Mouse (Mus musculus) hindbrain, embryonic 10.5 days (tissue): ENCODE data around the gene Fstl3. TPM values are rescaled to one million over a fixed set of nuclear protein-coding genes. Genes with fewer than 3 reads are reported as not detected.
A peak's percentile ranks its signal among the peaks of the same experiment; 100 is the strongest.

Experiments used
- DNase-seq: peaks from one replicate; pipeline ENCODE4 v3.0.0-alpha.2; 2017; ENCODE audit warnings: low spot score
- H3K27ac ChIP-seq: fragments of 300-500 bp; sonication (generic); 2 replicates; pipeline ENCODE4 v1.5.1; 2016; ENCODE audit warnings: mild to moderate bottlenecking, moderate library complexity
- H3K27me3 ChIP-seq: fragments of 300-500 bp; sonication (generic); 2 replicates; pipeline ENCODE4 v1.6.1; 2016; ENCODE audit warnings: mild to moderate bottlenecking; ENCODE audit not compliant: poor library complexity, insufficient read depth, severe bottlenecking
- H3K36me3 ChIP-seq: fragments of 300-500 bp; sonication (generic); 2 replicates; pipeline ENCODE4 v1.6.1; 2016; ENCODE audit warnings: mild to moderate bottlenecking, moderate library complexity
- H3K4me1 ChIP-seq: fragments of 300-500 bp; sonication (generic); replicated peaks from 2 replicates; pipeline ENCODE4 v1.6.1; 2016; ENCODE audit warnings: mild to moderate bottlenecking
- H3K4me3 ChIP-seq: fragments of 300-500 bp; sonication (generic); 2 replicates; pipeline ENCODE4 v1.5.1; 2016; ENCODE audit warnings: mild to moderate bottlenecking, moderate library complexity
- H3K9me3 ChIP-seq: fragments of 300-500 bp; sonication (generic); 2 replicates; pipeline ENCODE4 v1.6.1; 2016; ENCODE audit warnings: mild to moderate bottlenecking, moderate library complexity
- WGBS: fragments of 180-500 bp; shearing (Covaris S2); methylation state at CpG from one replicate; pipeline ENCODE4 v1.1.7; 2016; 5-methylcytosine and 5-hydroxymethylcytosine counted together
- polyA plus RNA-seq: library from polyadenylated mRNA; unstranded; fragments of >200 nt; fragmentation: Nextera tagmentation; extraction: Ambion mirVana; gene quantifications from 2 replicates; pipeline ENCODE4 v1.2.1, GENCODE M21; 2016

Fstl3 gene
- polyA plus RNA-seq, 1 experiment from 2014 or later: 1.7 TPM

DNA sequence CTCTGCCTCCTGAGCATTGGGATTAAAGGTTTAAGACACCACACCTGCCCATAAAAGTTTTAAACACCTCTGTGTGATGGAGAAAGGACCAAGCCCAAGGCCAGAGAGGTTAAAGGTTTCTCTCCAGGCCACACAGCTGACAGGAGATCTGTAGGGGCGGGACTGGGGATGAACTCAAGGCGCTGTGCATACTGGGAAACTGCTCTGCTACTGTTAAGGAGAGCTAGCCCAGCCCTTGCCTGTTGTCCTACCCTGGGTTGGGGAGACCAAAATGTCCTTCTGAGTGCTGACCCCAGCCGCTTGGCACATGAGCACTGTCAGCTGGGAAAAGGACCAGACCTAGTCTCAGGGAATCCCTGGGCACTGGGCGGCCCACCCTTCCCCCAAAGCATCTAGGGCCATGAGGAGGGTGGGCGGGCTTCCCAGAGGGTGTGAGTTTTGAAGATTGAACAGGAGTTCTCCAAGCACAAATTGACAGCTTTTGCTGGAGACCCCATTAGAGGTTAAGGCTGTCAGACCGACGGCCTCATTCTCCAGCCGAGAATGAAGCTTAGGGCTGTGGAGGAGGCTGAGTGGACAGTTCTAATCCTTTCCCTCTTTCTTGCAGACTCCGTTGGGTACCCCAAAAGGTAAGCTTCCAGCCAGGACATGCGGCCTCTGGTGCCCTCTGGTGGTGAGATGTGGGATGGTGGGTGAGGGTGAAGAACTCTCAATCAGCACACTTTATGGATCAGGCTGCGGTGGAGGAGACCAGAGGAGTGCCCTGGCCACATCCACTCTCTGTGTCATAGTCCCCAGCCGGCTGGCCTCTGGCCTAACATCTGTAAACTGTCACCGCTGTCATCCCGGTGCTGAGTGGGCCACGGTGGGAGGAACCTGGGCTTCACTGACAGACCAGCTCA is 34.9 kb downstream of the Fstl3 start:
- H3K4me3 ChIP-seq: 0 out of 2 replicates have a peak overlapping the region, but pooled peaks have one; percentile 0
- peaks cover 93% of the 10 kb centered on the region for H3K36me3 ChIP-seq
- H3K27me3 ChIP-seq: no peaks in the 10 kb centered on the region
- 29% methylated on average over 15 of the region's 15 CpGs for WGBS
- no peaks in the 10 kb centered on the region for H3K9me3 ChIP-seq
- peak overlapping the region; percentile 64; the same call in 1 of the 2 replicates for H3K27ac ChIP-seq
- H3K4me1 ChIP-seq: peaks cover 17% of the 10 kb centered on the region
- peak; percentile 87 for DNase-seq

DNA sequence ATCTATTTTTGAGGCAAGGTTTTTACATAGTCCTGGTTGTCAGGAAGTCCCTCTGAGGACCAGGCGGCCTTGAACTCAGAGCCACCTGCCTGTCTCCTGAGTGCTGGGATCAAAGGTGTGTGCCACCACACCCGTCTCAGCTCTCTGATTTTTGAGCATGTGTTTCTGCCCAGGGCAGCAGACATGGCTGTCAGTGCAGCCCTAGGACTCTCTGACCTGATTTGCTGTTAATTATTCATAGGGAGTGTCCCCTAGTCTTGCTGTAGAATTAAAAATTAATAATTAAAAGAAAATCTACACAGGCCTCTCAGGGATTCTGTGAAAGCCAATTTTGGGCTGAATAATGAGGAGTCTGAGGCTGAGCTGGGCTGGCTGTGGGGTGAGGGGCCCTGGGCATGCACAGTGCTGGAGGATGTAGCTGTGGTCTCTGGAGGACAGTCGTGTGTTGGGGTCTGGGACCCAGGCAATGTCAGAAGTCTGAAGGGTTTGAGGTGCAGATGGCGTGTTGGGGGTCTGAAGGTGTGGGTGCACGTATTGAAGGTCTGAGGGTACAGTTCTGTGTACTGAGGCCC is 37.3 kb downstream of the Fstl3 start:
- H3K36me3 ChIP-seq: peaks cover 90% of the 10 kb centered on the region
- no peak for DNase-seq
- no peak overlapping the region for H3K27ac ChIP-seq
- H3K4me3 ChIP-seq: no peak overlapping the region
- no peaks in the 10 kb centered on the region for H3K9me3 ChIP-seq
- no peaks in the 10 kb centered on the region for H3K27me3 ChIP-seq
- peaks cover 15% of the 10 kb centered on the region for H3K4me1 ChIP-seq
- WGBS: 89% methylated on average over 5 of the region's 5 CpGs

- Histone ChIP-seq H3K36me3 (peaks cover 92% of the 10 kb centered on the region), H3K27ac (no peak overlapping the region), H3K4me3 (no peak overlapping the region), H3K27me3 (no peaks in the 10 kb centered on the region), H3K9me3 (no peaks in the 10 kb centered on the region), H3K4me1 (peaks cover 21% of the 10 kb centered on the region)
- 88% methylated on average over 12 of the region's 12 CpGs for WGBS
- no peak for DNase-seq
Measured at GRCm38 (mm10) chr10:79815671-79816494, 38.8 kb downstream of the Fstl3 start.

DNA sequence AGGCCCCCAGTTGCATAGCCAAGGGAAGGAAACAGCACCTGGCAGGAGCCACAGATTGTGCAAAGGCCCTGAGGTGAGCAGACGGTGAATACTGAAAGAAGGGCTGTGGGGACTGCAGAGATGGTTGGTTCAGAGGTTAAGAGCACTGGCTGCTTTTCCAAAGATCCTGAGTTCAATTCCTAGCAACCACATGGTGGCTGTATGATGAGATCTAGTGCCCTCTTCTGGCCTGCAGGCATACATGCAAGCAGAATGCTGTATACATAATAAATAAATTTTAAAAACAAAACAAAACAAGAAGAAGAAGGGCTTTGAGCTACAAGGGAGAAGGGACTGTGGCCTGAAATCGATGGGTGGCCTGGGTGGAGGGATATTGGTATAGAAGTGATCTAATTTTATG is 40.0 kb downstream of the Fstl3 start:
- Histone ChIP-seq H3K27ac (no peak overlapping the region), H3K4me1 (peaks cover 24% of the 10 kb centered on the region), H3K4me3 (no peak overlapping the region), H3K36me3 (peaks cover 81% of the 10 kb centered on the region), H3K27me3 (no peaks in the 10 kb centered on the region), H3K9me3 (no peaks in the 10 kb centered on the region)
- 86% methylated on average over 2 of the region's 2 CpGs for WGBS
- no peak for DNase-seq

GRCm38 (mm10) chr10:79818225-79818624 is 41.2 kb downstream of the Fstl3 start:
- Histone ChIP-seq H3K27me3 (no peaks in the 10 kb centered on the region), H3K27ac (peak overlapping the region; percentile 12; the same call in 1 of the 2 replicates), H3K4me3 (no peak overlapping the region), H3K9me3 (no peaks in the 10 kb centered on the region), H3K36me3 (peaks cover 71% of the 10 kb centered on the region), H3K4me1 (peaks cover 35% of the 10 kb centered on the region)
- no peak for DNase-seq
- 73% methylated on average over 4 of the region's 4 CpGs for WGBS

DNA sequence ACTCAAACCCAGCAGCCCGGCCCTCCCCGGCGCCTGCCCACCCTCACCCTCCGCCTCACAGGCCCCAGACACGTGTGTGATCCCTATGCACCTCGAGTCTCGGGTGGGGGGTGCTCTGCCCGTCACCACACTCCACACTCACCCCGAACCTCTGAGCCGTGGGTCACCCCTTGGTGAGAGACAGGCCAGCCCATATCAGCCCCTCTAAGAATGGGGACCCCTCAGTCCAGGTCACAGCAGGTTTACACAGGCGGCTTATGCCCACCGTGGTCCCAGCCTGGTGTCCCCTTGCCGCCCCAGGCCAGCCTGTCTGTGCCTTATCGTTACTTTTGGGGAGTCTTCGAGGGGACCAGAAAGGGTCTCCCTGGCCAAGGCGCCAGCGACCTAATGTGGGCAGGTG is 42.5 kb downstream of the Fstl3 start:
- H3K27ac ChIP-seq: no peak overlapping the region
- H3K36me3 ChIP-seq: peaks cover 62% of the 10 kb centered on the region
- DNase-seq: no peak
- H3K4me3 ChIP-seq: no peak overlapping the region
- whole genome bisulfite sequencing: 93% methylated on average over 17 of the region's 17 CpGs
- no peaks in the 10 kb centered on the region for H3K9me3 ChIP-seq
- peaks cover 41% of the 10 kb centered on the region for H3K4me1 ChIP-seq
- H3K27me3 ChIP-seq: no peaks in the 10 kb centered on the region

GRCm38 (mm10) chr10:79820277-79820676 is 43.2 kb downstream of the Fstl3 start:
- DNase-seq: no peak
- Histone ChIP-seq H3K36me3 (peaks cover 55% of the 10 kb centered on the region), H3K27ac (peak overlapping the region; percentile 29; the same call in 1 of the 2 replicates), H3K4me3 (no peak overlapping the region), H3K4me1 (peaks cover 44% of the 10 kb centered on the region), H3K9me3 (no peaks in the 10 kb centered on the region), H3K27me3 (no peaks in the 10 kb centered on the region)
- 81% methylated on average over 8 of the region's 8 CpGs for WGBS

- H3K9me3 ChIP-seq: no peaks in the 10 kb centered on the region
- WGBS: 63% methylated on average over 11 of the region's 11 CpGs
- H3K36me3 ChIP-seq: peaks cover 50% of the 10 kb centered on the region
- no peak within 1 kb of the TSS for H3K4me3 ChIP-seq
- DNase-seq: no peak
- H3K27ac ChIP-seq: peak within 1 kb of the TSS; percentile 69; the same call in 1 of the 2 replicates
- H3K4me1 ChIP-seq: peaks cover 44% of the 10 kb centered on the region
- H3K27me3 ChIP-seq: no peaks in the 10 kb centered on the region
Measured at GRCm38 (mm10) chr10:79820782-79821181, 43.7 kb downstream of the Fstl3 start, which contains the start of gene Misp. Gene Misp (plus strand): TSS chr10:79820989.

DNA sequence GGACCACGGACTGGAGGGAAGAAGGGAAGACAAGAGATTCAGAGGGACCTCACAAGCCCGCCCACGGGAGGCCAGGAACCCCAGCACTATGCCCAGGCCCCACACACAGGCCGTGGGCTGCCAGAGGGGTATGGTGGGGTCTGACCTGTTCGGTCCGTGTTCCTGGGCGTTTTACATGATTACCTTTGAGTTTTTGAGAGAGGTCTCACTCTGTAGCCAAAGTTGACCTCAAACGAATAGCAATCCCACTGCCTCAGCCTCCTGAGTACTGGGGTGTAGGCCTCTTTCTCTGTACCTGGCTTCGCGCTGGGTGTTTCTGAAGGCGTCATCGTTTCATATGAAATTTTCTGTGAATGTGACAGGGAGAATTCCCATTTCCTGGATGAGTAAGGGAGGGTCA is 44.7 kb downstream of the Fstl3 start:
- Histone ChIP-seq H3K9me3 (no peaks in the 10 kb centered on the region), H3K27ac (peak overlapping the region; percentile 69; the same call in 1 of the 2 replicates), H3K4me1 (peaks cover 44% of the 10 kb centered on the region), H3K4me3 (no peak overlapping the region), H3K27me3 (no peaks in the 10 kb centered on the region), H3K36me3 (peaks cover 41% of the 10 kb centered on the region)
- 85% methylated on average over 12 of the region's 12 CpGs for WGBS
- DNase-seq: no peak

DNA sequence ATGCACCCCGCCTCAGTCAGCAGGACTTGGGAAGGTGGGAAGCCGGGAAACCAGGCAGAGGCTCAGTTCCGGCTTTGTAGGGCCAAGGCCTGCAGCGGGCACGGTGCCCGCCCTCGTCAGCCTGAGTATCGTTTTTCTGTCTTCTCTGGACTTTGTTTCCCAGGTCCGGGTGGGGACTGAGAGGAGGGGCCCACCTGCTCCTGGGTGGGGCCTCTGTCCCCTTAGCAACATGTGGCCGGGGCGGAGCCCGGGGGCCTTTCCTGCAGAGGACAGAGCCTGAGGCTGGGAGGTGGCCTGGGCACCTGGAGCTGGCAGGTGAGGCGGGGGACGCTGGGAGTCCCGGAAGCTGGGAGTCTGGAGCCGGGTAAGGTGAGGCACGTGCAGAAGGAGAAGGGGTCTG is 45.3 kb downstream of the Fstl3 start:
- peak overlapping the region; percentile 13; the same call in 1 of the 2 replicates for H3K4me3 ChIP-seq
- H3K9me3 ChIP-seq: 0 out of 2 replicates have a peak, but pooled peaks cover 5% of the 10 kb centered on the region
- peak overlapping the region; percentile 69 for H3K27ac ChIP-seq
- H3K36me3 ChIP-seq: peaks cover 35% of the 10 kb centered on the region
- H3K4me1 ChIP-seq: peaks cover 44% of the 10 kb centered on the region
- 30% methylated on average over 17 of the region's 17 CpGs for WGBS
- DNase-seq: no peak
- no peaks in the 10 kb centered on the region for H3K27me3 ChIP-seq

DNA sequence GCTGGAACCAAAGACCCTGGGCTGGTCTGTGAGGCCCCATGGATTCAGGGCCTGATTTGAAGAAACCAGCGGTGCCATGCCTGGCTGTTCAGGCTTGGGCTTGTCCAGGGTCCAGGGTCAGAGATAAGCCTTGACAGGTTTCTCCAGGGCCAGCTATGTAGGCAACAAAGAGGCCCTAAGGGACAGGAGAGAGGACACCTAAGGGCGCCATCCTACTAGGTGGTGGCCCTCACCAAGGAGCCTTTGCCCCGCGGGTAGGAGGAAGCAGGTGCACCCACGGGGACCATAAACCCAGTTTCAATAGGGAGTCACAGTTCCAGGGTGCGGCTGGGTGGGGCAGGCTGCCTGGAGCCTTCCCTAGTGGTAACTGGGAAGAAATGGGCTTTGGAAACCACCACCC is 45.9 kb downstream of the Fstl3 start:
- Histone ChIP-seq H3K36me3 (peaks cover 30% of the 10 kb centered on the region), H3K9me3 (0 out of 2 replicates have a peak, but pooled peaks cover 5% of the 10 kb centered on the region), H3K27me3 (no peaks in the 10 kb centered on the region), H3K27ac (peak overlapping the region; percentile 69), H3K4me3 (no peak overlapping the region; the same call in 1 of the 2 replicates), H3K4me1 (peaks cover 42% of the 10 kb centered on the region)
- DNase-seq: no peak
- WGBS: 77% methylated on average over 6 of the region's 6 CpGs

DNA sequence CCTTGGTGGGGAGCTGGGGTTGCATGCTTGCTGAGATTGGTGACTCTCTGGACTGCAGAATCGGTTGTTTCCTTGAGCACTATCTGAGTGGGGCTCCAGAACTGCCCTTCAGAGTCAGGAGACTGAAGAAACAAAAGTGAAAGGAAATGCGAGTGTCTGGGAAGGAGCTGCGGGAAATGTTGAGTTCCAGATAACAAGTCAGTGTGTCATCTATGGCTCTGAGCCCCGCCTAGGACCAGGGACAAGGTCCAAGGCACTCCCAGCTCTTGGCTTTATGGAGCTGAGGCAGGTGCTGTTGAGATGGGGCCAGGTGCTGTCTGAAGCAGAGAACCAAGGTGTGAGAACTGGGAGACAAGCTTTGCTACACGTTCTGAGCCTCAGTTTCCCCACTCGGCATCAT is 47.3 kb downstream of the Fstl3 start:
- 76% methylated on average over 6 of the region's 6 CpGs for WGBS
- 0 out of 2 replicates have a peak, but pooled peaks cover 5% of the 10 kb centered on the region for H3K9me3 ChIP-seq
- peaks cover 16% of the 10 kb centered on the region for H3K36me3 ChIP-seq
- H3K27me3 ChIP-seq: no peaks in the 10 kb centered on the region
- H3K27ac ChIP-seq: peak overlapping the region; percentile 8; the same call in 1 of the 2 replicates
- no peak for DNase-seq
- no peak overlapping the region for H3K4me3 ChIP-seq
- H3K4me1 ChIP-seq: peaks cover 33% of the 10 kb centered on the region
